Mouse (Mus musculus) limb, embryonic 14.5 days (tissue): Measurements from ENCODE around the gene Mtcp1. TPM values are rescaled to one million over a fixed set of nuclear protein-coding genes. Genes with fewer than 3 reads are reported as not detected.

Source experiments
- ATAC-seq: fragments of 200-750 bp; cut with Nextera tagmentation; 2 replicates; pipeline ENCODE4 v1.8.0; 2017; ENCODE audit warnings: low read depth, moderate number of reproducible peaks, moderate TSS enrichment; ENCODE audit not compliant: low FRiP score
- DNase-seq: peaks from one replicate; pipeline ENCODE4 v3.0.0-alpha.2; 2015; ENCODE audit warnings: low spot score
- H3K27ac ChIP-seq: fragments of 300-500 bp; sonication (generic); replicated peaks from 2 replicates; pipeline ENCODE4 v1.5.1; 2014; ENCODE audit warnings: low read depth, mild to moderate bottlenecking, low read length, moderate library complexity, mixed read lengths
- H3K27me3 ChIP-seq: fragments of 300-500 bp; sonication (generic); 2 replicates; pipeline ENCODE4 v1.6.1; 2014; ENCODE audit warnings: low read length, mixed read lengths; ENCODE audit not compliant: control insufficient read depth, insufficient read depth
- H3K36me3 ChIP-seq: fragments of 300-500 bp; sonication (generic); 2 replicates; pipeline ENCODE4 v1.6.1; 2014; ENCODE audit warnings: mild to moderate bottlenecking, low read length, moderate library complexity, mixed read lengths; ENCODE audit not compliant: control insufficient read depth, insufficient read depth
- H3K4me1 ChIP-seq: fragments of 300-500 bp; sonication (generic); 2 replicates; pipeline ENCODE4 v1.6.1; 2014; ENCODE audit warnings: antibody characterized with exemption, low read length, mixed read lengths; ENCODE audit not compliant: control insufficient read depth, insufficient read depth
- H3K4me2 ChIP-seq: fragments of 300-500 bp; sonication (generic); replicated peaks from 2 replicates; pipeline ENCODE4 v1.6.1; 2014; ENCODE audit warnings: low read depth, mild to moderate bottlenecking, low read length, moderate library complexity; ENCODE audit not compliant: severe bottlenecking
- H3K4me3 ChIP-seq: fragments of 300-500 bp; sonication (generic); replicated peaks from 2 replicates; pipeline ENCODE4 v1.5.1; 2014; ENCODE audit warnings: low read length
- H3K9ac ChIP-seq: fragments of 300-500 bp; sonication (generic); 2 replicates; pipeline ENCODE4 v1.6.1; 2014; ENCODE audit warnings: mild to moderate bottlenecking, low read depth, low read length, moderate library complexity; ENCODE audit not compliant: severe bottlenecking
- H3K9me3 ChIP-seq: fragments of 300-500 bp; sonication (generic); 2 replicates; pipeline ENCODE4 v1.6.1; 2016; ENCODE audit warnings: low read length; ENCODE audit not compliant: control insufficient read depth
- POLR2A ChIP-seq: fragments of 200-500 bp; IDR thresholded peaks from 2 replicates; pipeline ENCODE4 v1.8.0; 2012; ENCODE audit warnings: inconsistent platforms, mild to moderate bottlenecking, moderate library complexity, borderline replicate concordance; ENCODE audit not compliant: insufficient read depth, insufficient read length; ENCODE audit errors: extremely low read depth
- WGBS: fragments of 180-500 bp; shearing (Covaris S2); extraction: QIAGEN DNeasy Blood & Tissue Kit; methylation state at CpG from one replicate; pipeline ENCODE4 v1.1.7; 2014; 5-methylcytosine and 5-hydroxymethylcytosine counted together
- polyA plus RNA-seq, 2 experiments: library from polyadenylated mRNA; depleted of rRNA in 1 of 2; stranded (reverse) in 1 of 2; unstranded in 1 of 2; fragments of >200 nt; fragmentation: Nextera tagmentation in 1 of 2; extraction: Ambion mirVana in 1 of 2; gene quantifications; 2 replicates each; pipeline versions ENCODE4 v1.2.1 to v1.2.3; 2012 to 2014

Mtcp1 gene
- polyA plus RNA-seq (2012; rRNA removed) (13.2 and 14.2 TPM in 2 replicates), polyA plus RNA-seq (2014; fragmentation: Nextera tagmentation; extraction: Ambion mirVana) (9.3 and 9.6 TPM in 2 replicates)

DNA sequence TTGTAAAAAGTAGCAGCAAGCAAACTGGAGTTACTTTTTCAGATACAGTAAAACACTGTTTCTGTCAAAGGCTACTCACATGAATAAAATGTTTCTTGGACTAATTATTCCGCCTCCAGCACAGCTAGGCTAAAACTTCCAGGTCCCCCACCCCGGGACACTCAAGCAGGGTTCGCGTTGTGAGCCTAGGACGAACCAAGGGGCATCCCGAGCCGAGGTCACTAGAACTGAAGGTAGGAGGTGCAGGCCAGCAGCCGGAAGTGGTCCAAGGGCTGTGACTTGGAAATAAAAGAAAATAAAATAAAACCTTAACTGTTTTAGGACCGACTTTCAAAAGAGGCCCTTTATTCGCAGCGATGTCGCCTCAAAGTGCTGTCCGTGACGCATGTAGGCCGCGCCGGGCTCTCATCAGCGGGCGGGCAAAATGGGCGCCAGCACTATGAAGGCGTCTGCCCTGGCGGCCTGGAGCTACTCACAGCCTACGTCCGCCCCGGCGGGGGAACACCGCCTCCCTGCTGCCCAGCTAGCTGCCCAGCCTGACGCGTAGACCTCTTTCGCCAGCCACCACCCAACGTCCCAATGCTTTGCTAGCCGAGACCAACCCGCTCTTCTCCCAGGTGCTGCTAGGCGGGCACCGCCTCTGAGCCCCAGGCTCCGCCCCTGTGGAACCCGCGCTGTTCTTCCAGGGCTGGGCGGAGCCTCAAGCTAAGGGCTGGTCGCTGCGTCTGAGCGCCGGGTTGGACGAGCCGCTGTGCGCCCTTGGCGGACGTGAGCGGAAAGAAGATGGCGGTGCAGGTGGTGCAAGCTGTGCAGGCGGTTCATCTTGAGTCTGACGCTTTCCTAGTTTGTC, at the start of gene Mtcp1, which contains the start of the genes Cmc4 and Brcc3:
Gene Mtcp1, minus strand, starts transcription at position 653 of the 850 bp plus-strand sequence.
Gene Cmc4, minus strand, starts transcription at position 649 of the 850 bp plus-strand sequence.
Gene Brcc3, plus strand, starts transcription at position 693 of the 850 bp plus-strand sequence.
- H3K4me2 ChIP-seq: peak within 1 kb of the TSS; percentile 42
- H3K4me3 ChIP-seq: peak within 1 kb of the TSS; percentile 47
- H3K27me3 ChIP-seq: no peaks in the 10 kb centered on the region
- no peaks in the 10 kb centered on the region for H3K9me3 ChIP-seq
- no peaks in the 10 kb centered on the region for H3K36me3 ChIP-seq
- peak; percentile 84; the same call in 1 of the 2 replicates for TF ChIP-seq POLR2A
- peak within 1 kb of the TSS; percentile 86 for H3K27ac ChIP-seq
- DNase-seq (peak; percentile 87), ATAC-seq (peak; percentile 100)
- H3K9ac ChIP-seq: peak within 1 kb of the TSS; percentile 59
- H3K4me1 ChIP-seq: no peaks in the 10 kb centered on the region
- WGBS: 24% methylated on average over 33 of the region's 52 CpGs

DNA sequence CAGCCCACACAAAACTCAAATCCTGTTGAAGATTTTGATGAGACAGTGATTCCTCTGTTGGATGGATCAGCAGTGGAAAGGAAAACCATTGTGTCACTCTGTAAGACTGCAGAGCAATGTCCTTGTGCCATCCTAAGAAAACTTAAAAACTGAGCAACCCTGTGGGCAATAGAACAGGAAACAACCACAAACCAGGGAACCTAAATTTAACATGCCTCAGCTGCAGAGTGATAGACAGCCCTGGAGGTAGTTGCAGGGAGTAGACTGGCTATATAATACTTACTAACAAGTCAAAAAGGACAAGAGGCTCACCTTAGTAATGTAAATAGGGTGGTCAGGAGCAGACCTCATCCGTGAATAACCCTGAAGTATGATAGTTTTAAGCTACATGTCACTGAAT, 38.2 kb upstream of the Mtcp1 start:
- ATAC-seq: no peak
- H3K9ac ChIP-seq: no peak overlapping the region
- 88% methylated on average over 1 of the region's 1 CpGs for WGBS
- DNase-seq: no peak
- H3K27ac ChIP-seq: no peak overlapping the region
- H3K4me2 ChIP-seq: no peak overlapping the region
- H3K4me3 ChIP-seq: no peak overlapping the region
- no peaks in the 10 kb centered on the region for H3K9me3 ChIP-seq
- H3K36me3 ChIP-seq: 0 out of 2 replicates have a peak, but pooled peaks cover 5% of the 10 kb centered on the region
- no peak for TF ChIP-seq POLR2A
- H3K27me3 ChIP-seq: no peaks in the 10 kb centered on the region
- no peaks in the 10 kb centered on the region for H3K4me1 ChIP-seq

DNA sequence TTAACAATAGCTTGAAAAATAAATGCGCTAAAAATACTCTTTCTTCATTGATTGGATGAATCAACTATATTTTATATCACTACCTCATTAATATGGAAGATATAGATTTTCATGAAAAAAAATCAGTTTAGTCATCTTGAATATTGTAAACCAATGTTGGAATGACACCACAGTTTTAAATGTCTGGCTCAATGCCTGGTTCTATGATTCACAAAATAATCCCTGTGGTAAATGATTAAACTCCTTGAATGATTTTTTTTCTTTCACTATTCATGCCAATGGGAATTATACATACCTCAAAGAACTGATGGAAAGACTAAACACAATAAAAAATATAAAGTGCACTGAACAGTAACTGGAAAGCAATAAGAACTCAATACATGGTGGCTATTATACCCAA, 6.7 kb downstream of the Mtcp1 start:
- Histone ChIP-seq H3K4me3 (no peak overlapping the region), H3K9me3 (no peaks in the 10 kb centered on the region), H3K36me3 (peaks cover 5% of the 10 kb centered on the region; the same call in 1 of the 2 replicates), H3K4me2 (no peak overlapping the region), H3K4me1 (no peaks in the 10 kb centered on the region), H3K27me3 (no peaks in the 10 kb centered on the region), H3K27ac (no peak overlapping the region), H3K9ac (no peak overlapping the region)
- DNase-seq (no peak), ATAC-seq (no peak)
- 91% methylated on average over 1 of the region's 1 CpGs for WGBS
- no peak for TF ChIP-seq POLR2A

DNA sequence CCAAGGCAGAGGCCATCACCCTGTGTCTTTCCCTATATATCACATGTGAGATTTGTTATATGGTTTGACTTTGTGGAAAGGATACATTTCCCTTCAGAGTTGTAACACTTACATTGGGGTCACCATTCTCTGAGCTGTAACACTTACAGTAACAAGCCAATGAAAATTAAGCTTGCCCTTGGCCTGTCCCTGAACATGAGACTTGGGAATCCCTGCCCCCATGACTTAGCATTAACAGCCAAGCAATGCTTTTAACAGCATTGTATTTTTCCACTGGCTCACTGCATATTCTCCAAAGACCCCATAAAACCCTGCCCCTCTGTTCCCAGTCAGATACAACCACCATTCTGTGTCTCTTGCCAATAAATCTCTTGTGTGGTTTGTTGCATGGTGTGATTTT, 13.0 kb downstream of the Mtcp1 start:
- Histone ChIP-seq H3K9me3 (no peaks in the 10 kb centered on the region), H3K9ac (no peak overlapping the region), H3K4me1 (no peaks in the 10 kb centered on the region), H3K27me3 (no peaks in the 10 kb centered on the region), H3K4me2 (no peak overlapping the region), H3K4me3 (no peak overlapping the region), H3K36me3 (no peaks in the 10 kb centered on the region), H3K27ac (no peak overlapping the region)
- ATAC-seq (no peak; the same call in 1 of the 2 replicates), DNase-seq (no peak)
- no peak for TF ChIP-seq POLR2A

DNA sequence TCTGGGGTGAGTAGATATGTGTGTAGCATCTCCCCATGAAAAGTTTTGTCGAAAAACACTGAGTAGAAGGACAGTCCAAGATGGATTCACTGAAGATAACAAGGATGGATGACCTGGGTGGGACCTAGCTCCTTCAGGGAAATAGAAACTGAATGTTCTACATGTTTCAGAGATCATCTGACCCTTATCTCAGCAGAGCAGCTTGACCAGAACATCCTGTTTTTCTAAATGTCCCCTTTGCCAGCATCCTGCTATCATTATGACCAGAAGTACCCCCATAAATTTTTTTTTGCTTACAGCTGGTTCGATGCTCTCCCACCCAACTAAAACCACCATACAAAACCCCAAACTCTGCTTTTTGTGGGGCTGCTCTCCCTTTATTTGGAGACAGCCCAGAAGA, 13.7 kb downstream of the Mtcp1 start:
- TF ChIP-seq POLR2A: no peak
- WGBS: 74% methylated on average over 2 of the region's 2 CpGs
- Histone ChIP-seq H3K9ac (no peak overlapping the region), H3K9me3 (no peaks in the 10 kb centered on the region), H3K27ac (no peak overlapping the region), H3K27me3 (no peaks in the 10 kb centered on the region), H3K4me2 (no peak overlapping the region), H3K36me3 (no peaks in the 10 kb centered on the region), H3K4me3 (no peak overlapping the region), H3K4me1 (no peaks in the 10 kb centered on the region)
- DNase-seq: no peak
- ATAC-seq: no peak
